Mouse (Mus musculus) ovary, postnatal 14 days (tissue): ENCODE results near the gene Cyp2t4.

Experiments
- DNase-seq: peaks from one replicate; pipeline ENCODE4 v3.0.0; 2022; ENCODE audit warnings: low spot score

Cyp2t4 gene

DNA sequence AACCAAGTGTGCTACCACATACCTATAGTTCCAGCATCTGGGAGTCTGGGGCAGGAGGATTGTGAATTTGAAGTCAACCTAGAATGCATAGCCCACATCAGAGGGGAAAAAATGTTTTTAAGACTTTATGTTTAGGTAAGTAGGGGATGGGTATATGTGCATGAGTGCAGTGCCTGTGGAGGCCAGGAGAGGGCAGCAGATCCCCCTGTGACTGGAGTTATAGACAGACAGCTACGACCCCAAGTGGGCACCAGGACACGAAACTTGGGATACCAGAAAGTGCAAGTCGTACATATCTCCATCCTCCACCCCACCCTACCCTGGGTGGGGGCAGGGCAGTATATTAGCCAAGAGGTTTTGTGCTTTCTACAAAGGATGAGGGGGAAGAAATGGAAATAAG, 31.4 kb downstream of the Cyp2t4 start:
- DNase-seq = no peak

DNA sequence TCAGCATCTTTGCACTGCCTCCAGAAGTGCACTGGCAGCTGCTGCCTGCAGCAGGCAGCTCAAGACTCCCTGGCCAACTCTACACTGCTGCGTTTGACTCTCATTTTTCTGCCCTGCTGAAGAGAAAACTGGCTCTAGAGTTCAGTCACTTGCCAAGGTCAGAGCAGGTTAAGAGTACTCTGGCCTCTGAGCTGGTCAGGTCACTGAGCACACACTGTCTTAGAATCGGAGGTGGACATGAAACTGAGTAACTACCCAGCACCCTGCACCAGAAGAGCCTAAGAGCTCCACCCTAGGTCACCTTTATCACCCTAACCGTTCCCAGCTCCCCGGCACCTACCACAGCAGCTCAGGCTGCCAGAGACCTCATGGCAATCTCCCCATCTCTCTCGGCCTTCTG, 32.5 kb downstream of the Cyp2t4 start:
- no peak for DNase-seq

DNA sequence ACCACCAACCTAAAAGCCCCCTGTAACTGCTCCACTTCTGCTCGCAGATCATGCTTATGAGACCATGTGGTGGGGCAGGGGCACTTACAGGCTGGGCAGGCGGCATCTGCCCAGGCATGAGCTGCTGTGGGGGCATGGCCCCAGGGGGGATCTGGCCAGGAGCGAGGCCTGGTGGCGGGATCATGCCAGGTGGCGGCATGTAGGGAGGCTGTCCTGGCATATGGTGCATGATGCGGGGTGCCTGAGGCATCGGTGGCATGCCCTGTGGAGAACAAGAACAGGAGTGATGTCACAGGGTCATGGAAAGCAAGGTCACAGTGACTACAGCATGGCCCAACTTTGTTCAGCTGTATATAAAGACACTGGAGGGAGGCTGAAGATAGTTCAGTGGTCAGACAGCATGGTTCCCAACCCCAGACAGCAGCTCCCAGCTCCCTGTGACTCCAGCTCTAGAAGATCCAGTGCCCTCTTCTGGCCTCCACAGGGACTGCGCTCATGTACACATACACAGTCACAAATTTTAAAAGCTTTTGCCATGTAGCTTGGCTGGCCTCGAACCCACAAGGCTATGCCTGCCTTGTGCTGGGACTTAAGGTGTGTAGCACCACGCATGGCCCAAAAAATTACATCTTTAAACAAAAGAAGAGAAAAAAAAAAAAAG, 35.9 kb downstream of the Cyp2t4 start:
- no peak for DNase-seq

DNA sequence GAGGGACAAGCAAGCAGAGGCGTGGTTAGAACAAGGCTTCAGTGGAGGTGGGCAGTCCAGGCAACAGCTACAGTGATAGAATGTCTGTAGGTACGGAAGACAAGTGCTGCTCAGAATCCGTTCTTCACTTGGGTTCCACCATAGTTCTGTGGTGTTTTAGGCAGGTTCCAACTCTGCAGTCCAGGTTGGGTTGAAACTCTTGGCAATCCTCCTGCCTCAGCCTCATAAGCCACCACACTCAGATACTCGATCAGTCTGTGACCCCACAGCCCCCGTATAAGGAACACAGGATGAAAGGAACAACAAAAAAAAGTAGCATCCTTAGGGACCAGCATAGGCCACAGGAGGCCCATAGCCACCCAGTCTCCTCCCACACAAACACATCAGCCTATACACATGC, 38.9 kb downstream of the Cyp2t4 start:
- DNase-seq = no peak

DNA sequence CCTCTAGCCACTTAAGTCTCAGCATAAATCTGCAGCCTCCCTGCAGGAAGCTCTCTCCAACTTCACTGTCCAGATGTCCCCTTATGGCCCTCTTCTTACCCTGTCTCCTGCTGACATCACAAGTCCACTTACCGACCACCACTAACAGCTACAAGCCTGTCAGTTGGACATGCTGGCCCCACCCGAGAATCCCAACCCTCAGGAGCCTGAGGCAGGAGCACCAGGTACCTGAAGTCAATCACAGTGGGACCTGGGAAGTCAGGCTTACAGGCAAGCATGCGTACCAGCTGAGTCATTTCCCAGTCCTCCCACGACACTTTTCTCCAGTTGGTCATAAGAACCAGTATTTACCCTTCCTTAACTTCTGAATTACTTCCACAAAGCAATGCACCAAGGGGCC, 40.2 kb downstream of the Cyp2t4 start:
- DNase-seq = no peak

DNA sequence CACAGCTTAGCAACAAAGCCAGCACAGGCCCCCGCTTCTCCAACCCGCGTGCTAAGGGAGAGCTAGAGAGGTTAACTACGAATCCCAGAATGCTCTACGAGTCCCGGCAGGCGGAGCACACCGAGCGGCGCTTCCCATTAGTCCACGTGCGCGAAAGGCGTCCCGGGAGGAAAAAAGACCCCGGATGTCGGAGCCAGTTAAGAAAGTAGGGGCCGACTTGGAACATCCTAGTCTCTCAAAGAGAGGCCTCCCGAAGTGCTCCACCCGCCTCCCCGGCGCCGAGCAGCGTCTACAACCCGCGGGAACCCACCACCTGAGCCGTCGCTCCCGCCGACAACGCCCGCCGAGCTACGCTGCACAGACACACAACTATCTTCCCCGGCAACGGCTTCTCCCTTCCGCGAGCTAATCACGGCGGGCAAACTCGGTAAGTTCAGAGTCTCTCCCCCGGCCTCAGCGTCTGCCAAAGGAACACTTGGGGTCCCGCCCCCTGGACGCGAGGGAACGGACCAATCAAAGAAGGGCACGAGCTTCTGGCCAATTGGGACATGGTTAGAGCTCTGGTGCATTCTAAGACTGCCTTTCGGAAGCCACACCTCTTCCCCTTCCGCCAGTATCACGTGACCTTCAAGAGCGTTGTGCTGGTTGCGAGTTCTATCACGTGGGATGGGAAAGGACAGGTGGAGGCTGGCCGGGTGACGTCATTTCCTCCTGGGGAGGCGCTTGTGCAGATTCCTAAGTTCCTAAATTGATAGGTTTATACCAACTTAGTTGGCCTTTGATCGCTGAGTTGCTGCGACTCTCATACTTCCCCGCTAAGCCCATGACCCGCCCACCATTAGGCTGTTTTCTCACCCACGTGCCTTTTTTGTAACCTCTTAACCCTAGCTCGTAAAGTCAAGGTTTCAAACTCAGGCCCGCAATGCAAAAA, 42.4 kb downstream of the Cyp2t4 start, which contains the start of the genes BC024978 and Snrpa:
BC024978 (plus strand) TSS at position 101 of the 931 bp plus-strand sequence.
Snrpa (minus strand) TSS at position 591 of the 931 bp plus-strand sequence.
- DNase-seq = peak; percentile 88

DNA sequence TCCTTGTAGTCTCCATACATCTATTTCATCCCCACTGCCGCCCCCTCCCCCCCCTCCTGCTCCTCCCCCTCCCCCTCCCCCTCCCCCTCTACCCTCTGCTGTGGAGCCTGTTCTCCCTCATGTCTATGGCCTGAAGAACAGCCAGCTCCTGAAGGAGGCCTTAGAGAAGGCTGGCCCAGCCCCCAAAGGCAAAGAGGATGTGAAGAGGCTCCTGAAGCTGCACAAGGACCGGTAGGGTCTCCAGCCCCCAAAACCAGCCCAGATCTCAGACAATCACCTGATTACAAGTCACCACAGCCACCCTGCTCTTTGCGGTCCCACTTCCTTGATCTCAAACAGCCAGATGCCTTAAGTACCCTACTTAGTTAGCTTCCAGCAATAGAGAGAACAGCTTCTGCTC, 43.6 kb downstream of the Cyp2t4 start:
- DNase-seq = no peak

DNA sequence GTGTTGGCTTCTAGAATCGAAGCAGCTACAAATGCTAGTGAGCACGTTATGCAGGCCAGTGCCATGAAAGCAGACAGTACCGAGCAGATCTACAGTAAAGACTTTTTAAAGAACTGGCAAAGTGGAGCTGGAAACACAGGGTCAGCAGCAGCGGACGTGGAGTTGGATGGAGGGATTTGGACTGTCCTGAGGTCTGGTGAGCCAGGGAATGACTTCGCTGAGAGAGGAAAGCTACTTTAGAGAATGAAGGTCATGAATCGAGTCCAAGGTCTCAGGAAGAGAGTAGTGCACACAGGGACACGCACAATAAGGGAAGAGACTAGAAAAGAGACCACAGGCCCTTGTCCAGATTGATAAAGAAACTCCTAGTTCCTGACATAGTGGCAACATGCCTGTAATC, 44.1 kb downstream of the Cyp2t4 start:
- DNase-seq = no peak

DNA sequence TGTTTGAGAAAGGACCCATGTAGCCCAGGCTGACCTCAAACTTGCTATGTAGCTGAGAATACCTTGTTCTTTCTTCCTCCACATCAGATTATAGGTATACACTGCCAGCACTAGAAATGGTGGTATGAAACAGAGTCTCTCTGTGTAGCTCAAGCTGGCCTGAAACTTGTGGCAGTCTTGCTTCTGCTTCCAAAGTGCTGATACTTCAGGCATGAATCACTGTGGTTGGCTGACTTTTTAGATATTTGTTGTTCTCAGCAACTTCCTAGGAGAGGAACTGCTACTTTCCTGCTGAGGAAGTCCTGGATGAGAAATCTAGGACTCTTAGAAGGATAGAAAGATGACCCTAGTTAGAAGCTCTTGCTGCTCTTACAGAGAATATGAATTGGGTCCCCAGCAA, 44.8 kb downstream of the Cyp2t4 start:
- no peak for DNase-seq

DNA sequence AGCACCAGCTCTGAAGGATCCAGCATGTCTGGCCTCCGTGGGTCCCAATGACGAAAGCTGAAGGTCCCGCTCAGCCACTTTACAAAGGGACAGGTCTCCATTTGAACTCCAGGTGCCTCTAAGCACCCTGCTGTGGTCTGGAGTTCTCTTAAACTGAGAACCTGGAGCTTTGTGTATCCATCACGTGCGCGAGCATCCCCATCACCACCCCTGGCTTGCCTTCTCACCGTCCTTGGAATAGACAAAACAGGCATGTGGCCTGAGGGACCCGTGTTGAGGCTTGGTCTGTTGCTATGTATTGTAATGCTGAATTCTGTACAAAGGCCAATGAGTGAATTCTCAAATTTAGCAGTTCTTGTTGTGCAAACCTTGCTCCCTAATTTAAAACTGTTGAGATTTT, 45.3 kb downstream of the Cyp2t4 start:
- DNase-seq = no peak

DNA sequence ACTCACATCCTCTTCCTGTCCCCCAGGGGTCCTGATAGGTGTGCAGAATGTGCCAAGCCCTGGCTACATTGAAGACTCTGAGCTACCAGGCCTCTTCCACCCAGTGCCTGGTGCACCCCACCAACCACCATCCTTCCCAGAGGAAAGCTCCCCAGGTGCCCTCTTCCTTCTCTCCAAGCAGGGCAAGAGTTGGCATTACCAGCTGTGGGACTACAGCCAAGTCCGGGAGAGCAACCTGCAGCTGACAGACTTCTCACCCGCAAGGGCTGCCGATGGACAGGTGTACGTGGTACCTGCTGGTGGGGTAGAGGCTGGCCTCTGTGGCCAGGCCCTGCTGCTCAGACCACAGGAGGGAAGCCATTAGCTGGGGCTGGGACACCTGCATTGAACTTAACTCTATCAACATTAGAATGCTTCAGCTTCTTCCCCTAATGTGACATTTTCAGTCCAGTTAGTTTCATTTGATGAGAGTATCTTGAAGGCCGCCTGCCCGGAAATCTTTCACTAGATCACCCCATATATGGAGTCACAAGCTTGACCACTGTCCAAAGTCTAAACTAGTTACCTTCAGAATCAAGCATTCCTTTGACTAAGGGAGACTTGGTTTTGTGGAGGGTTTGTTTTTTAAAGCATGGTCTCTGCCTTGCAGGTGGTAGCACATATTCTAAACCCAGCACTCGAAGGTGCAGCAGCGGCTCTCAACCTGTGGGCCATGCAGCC, 50.4 kb downstream of the Cyp2t4 start:
- no peak for DNase-seq
